Mouse (Mus musculus) forebrain, embryonic 11.5 days (tissue): ENCODE results near the gene Ctsll3. TPM values are rescaled to one million over a fixed set of nuclear protein-coding genes. Genes with fewer than 3 reads are reported as not detected.

Experiments
- ATAC-seq: fragments of 200-750 bp; cut with Nextera tagmentation; replicated peaks from 2 replicates; pipeline ENCODE4 v1.8.0; 2017; ENCODE audit warnings: moderate TSS enrichment; ENCODE audit not compliant: low FRiP score
- DNase-seq: peaks from one replicate; pipeline ENCODE4 v3.0.0-alpha.2; 2017; ENCODE audit warnings: low spot score
- H3K27ac ChIP-seq: fragments of 300-500 bp; sonication (generic); 2 replicates; pipeline ENCODE4 v1.5.1; 2014; ENCODE audit warnings: low read depth, low read length
- H3K27me3 ChIP-seq: fragments of 300-500 bp; sonication (generic); 2 replicates; pipeline ENCODE4 v1.6.1; 2014; ENCODE audit warnings: mild to moderate bottlenecking, low read length, mixed read lengths; ENCODE audit not compliant: control insufficient read depth, insufficient read depth
- H3K36me3 ChIP-seq: fragments of 300-500 bp; sonication (generic); 2 replicates; pipeline ENCODE4 v1.6.1; 2014; ENCODE audit warnings: mild to moderate bottlenecking, low read length, moderate library complexity, mixed read lengths; ENCODE audit not compliant: control insufficient read depth, insufficient read depth
- H3K4me1 ChIP-seq: fragments of 300-500 bp; sonication (generic); replicated peaks from 2 replicates; pipeline ENCODE4 v1.6.1; 2014; ENCODE audit warnings: low read length, mixed read lengths; ENCODE audit not compliant: control insufficient read depth, insufficient read depth
- H3K4me2 ChIP-seq: fragments of 300-500 bp; sonication (generic); 2 replicates; pipeline ENCODE4 v1.6.1; 2014; ENCODE audit warnings: low read depth, mild to moderate bottlenecking, low read length, moderate library complexity, mixed read lengths; ENCODE audit not compliant: severe bottlenecking
- H3K4me3 ChIP-seq: fragments of 300-500 bp; sonication (generic); 2 replicates; pipeline ENCODE4 v1.5.1; 2014; ENCODE audit warnings: low read depth, low read length
- H3K9ac ChIP-seq: fragments of 300-500 bp; sonication (generic); 2 replicates; pipeline ENCODE4 v1.6.1; 2014; ENCODE audit warnings: low read length
- H3K9me3 ChIP-seq: fragments of 300-500 bp; sonication (generic); 2 replicates; pipeline ENCODE4 v1.6.1; 2016; ENCODE audit warnings: low read length, mixed read lengths; ENCODE audit not compliant: control insufficient read depth
- WGBS: fragments of 180-500 bp; shearing (Covaris S2); extraction: QIAGEN DNeasy Blood & Tissue Kit; methylation state at CpG from one replicate; pipeline ENCODE4 v1.1.7; 2014; 5-methylcytosine and 5-hydroxymethylcytosine counted together
- polyA plus RNA-seq: library from polyadenylated mRNA; unstranded; fragments of >200 nt; fragmentation: Nextera tagmentation; extraction: Ambion mirVana; gene quantifications from 2 replicates; pipeline ENCODE4 v1.2.1, GENCODE M21; 2014

The Ctsll3 gene
- polyA plus RNA-seq, 1 experiment from 2014 or later: not detected

DNA sequence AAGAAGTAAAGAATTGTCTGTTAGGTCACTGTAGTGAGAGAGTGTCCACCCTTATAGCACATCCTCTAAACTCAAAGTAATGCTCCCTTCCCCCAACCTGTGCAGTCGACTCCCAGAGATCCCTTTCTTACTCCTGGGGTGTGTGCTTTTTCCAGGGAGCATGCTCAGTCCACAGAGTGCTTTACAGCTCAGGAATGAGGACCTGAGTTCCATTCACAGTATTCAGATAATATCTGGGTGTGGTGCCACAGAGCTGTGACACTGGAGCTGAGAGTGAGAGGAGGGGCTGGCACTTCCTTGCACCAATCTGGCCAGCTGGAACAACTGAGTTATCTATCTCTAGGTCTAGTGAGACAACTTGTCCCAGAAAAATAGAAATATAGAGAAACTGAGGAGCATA, 11.1 kb upstream of the Ctsll3 start:
- H3K27ac ChIP-seq: no peak overlapping the region
- no peak overlapping the region for H3K4me2 ChIP-seq
- no peaks in the 10 kb centered on the region for H3K9me3 ChIP-seq
- H3K36me3 ChIP-seq: no peaks in the 10 kb centered on the region
- DNase-seq (no peak), ATAC-seq (no peak)
- H3K27me3 ChIP-seq: no peaks in the 10 kb centered on the region
- WGBS: 78% methylated on average over 1 of the region's 1 CpGs
- no peak overlapping the region for H3K9ac ChIP-seq
- H3K4me1 ChIP-seq: no peaks in the 10 kb centered on the region
- no peak overlapping the region for H3K4me3 ChIP-seq

DNA sequence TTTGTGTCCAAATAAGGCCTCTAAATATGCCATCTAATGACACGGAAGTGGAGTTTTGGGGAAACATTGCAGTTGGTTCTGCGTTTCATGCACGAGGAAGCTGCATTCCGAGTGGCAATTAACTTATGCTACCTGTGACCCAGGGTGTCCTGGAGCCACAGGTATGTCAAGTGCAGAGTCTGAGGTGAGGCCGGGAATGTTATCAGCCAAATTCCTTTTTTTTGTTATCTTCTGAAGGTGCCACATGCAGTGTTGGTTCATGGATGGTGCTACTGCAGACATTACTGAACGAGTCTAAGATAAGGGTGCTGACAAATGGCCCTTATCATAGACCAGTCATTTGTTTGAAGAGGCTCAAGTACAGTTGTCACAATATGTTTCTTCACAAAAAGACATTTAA, 10.1 kb upstream of the Ctsll3 start:
- Histone ChIP-seq H3K4me1 (no peaks in the 10 kb centered on the region), H3K9ac (no peak overlapping the region), H3K27me3 (no peaks in the 10 kb centered on the region), H3K36me3 (no peaks in the 10 kb centered on the region), H3K9me3 (no peaks in the 10 kb centered on the region), H3K4me2 (no peak overlapping the region), H3K4me3 (no peak overlapping the region), H3K27ac (no peak overlapping the region)
- DNase-seq (no peak), ATAC-seq (no peak)
- 89% methylated on average over 6 of the region's 6 CpGs for WGBS

DNA sequence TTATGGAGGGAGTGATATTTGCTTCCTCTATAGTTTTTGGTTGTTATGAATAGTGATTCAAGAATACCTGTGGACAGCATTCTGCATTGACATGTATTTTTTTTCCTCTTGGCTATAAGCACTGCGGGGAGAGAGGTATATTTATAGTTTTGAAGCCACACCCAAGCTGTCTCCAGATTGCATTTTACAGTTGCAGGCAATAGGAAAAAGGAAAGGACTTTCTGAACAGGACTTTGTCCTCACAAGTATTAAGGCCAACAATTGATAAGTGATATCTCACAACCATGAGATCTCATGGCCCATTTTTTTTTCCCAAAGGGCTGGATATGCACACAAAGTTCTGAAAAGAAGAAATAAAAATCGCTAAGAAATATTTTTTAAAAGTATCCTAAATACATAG, 7.0 kb upstream of the Ctsll3 start:
- no peak for DNase-seq
- Histone ChIP-seq H3K4me3 (no peak overlapping the region), H3K4me1 (no peaks in the 10 kb centered on the region), H3K36me3 (no peaks in the 10 kb centered on the region), H3K27ac (no peak overlapping the region), H3K4me2 (no peak overlapping the region), H3K9ac (no peak overlapping the region), H3K27me3 (no peaks in the 10 kb centered on the region), H3K9me3 (no peaks in the 10 kb centered on the region)
- ATAC-seq: no peak
- 79% methylated on average over 2 of the region's 2 CpGs for WGBS

- 67% methylated on average over 1 of the region's 1 CpGs for WGBS
- Histone ChIP-seq H3K27me3 (no peaks in the 10 kb centered on the region), H3K4me2 (no peak overlapping the region), H3K4me1 (no peaks in the 10 kb centered on the region), H3K4me3 (no peak overlapping the region), H3K9me3 (no peaks in the 10 kb centered on the region), H3K9ac (no peak overlapping the region), H3K36me3 (no peaks in the 10 kb centered on the region), H3K27ac (no peak overlapping the region)
- ATAC-seq: no peak
- no peak for DNase-seq
Measured at GRCm38 (mm10) chr13:60789466-60789865, 13.2 kb downstream of the Ctsll3 start.

DNA sequence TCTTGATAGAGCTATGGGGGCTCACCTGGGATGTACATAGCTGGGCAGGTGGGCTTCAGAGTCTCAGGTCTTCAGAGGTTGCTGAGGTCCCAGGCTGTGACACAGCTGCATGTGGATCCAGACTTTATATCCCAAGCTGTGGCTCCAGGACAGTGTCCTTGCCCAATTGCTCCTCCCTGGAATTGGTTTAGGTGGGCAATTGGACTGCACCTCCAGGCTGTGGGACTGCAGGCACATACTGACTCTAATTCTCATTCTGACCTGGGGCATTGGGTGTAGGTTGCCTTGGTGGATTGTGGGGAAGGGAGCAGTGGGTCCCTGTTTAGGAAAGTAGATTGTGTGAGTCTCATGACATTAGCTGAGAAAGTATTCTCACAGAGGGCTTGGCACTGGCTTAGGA, 16.4 kb downstream of the Ctsll3 start, which contains the start of gene BC051665:
BC051665 (minus strand) TSS at position 101 of the 400 bp plus-strand sequence.
- no peaks in the 10 kb centered on the region for H3K4me1 ChIP-seq
- H3K4me2 ChIP-seq: no peak within 1 kb of the TSS
- H3K9ac ChIP-seq: no peak within 1 kb of the TSS
- no peak for DNase-seq
- H3K9me3 ChIP-seq: no peaks in the 10 kb centered on the region
- no peaks in the 10 kb centered on the region for H3K36me3 ChIP-seq
- H3K27ac ChIP-seq: no peak within 1 kb of the TSS
- H3K4me3 ChIP-seq: no peak within 1 kb of the TSS
- H3K27me3 ChIP-seq: no peaks in the 10 kb centered on the region
- no peak for ATAC-seq

GRCm38 (mm10) chr13:60783301-60783700, 19.3 kb downstream of the Ctsll3 start:
- Histone ChIP-seq H3K9me3 (no peaks in the 10 kb centered on the region), H3K36me3 (no peaks in the 10 kb centered on the region), H3K4me3 (no peak overlapping the region), H3K4me1 (no peaks in the 10 kb centered on the region), H3K27ac (no peak overlapping the region), H3K9ac (no peak overlapping the region), H3K4me2 (no peak overlapping the region), H3K27me3 (no peaks in the 10 kb centered on the region)
- 86% methylated on average over 7 of the region's 7 CpGs for WGBS
- ATAC-seq: no peak
- DNase-seq: no peak

DNA sequence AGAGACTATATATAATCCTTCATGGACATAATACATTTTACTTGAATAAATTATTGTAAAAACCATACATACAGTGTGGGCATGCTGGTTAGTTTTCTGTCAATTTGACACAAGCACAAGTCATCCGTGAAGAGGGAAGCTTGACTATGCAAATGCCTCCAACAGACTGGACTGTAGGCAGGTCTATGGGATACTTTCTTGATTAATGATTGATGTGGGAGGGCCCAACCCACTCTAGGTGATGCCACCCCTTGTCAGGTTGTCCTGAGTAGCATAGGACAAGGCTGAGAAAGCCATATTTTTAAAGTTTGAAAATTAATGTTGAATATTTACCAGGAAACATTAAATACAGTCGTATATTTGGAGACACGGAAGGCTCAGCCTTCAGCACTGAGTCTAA, 22.1 kb downstream of the Ctsll3 start:
- no peak overlapping the region for H3K4me3 ChIP-seq
- no peak for ATAC-seq
- H3K4me2 ChIP-seq: no peak overlapping the region
- H3K9me3 ChIP-seq: no peaks in the 10 kb centered on the region
- H3K27ac ChIP-seq: no peak overlapping the region
- no peaks in the 10 kb centered on the region for H3K36me3 ChIP-seq
- no peaks in the 10 kb centered on the region for H3K4me1 ChIP-seq
- no peak overlapping the region for H3K9ac ChIP-seq
- no peaks in the 10 kb centered on the region for H3K27me3 ChIP-seq
- 86% methylated on average over 3 of the region's 3 CpGs for WGBS
- no peak for DNase-seq

DNA sequence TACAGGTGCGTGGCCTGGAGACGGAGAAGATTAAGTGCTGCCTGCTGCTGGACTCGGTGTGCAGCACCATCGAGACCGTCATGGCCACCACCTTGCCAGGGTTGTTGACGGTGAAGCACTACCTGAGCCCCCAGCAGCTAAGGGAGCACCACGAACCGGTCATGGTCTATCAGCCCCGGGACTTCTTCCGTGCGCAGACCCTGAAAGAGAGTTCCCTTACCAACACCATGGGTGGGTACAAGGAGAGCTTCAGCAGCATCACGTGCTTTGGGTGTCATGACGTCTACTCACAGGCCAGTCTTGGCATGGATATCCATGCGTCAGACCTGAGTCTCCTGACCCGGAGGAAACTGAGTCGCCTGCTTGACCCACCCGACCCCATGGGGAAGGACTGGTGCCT, 41.5 kb downstream of the Ctsll3 start:
- WGBS: 93% methylated on average over 17 of the region's 17 CpGs

GRCm38 (mm10) chr13:60760392-60760791, 42.3 kb downstream of the Ctsll3 start:
- Histone ChIP-seq H3K27ac (no peak overlapping the region), H3K4me1 (no peaks in the 10 kb centered on the region), H3K4me2 (no peak overlapping the region), H3K9me3 (no peaks in the 10 kb centered on the region), H3K4me3 (no peak overlapping the region), H3K27me3 (no peaks in the 10 kb centered on the region), H3K36me3 (peaks cover 5% of the 10 kb centered on the region; the same call in 1 of the 2 replicates), H3K9ac (no peak overlapping the region)
- peak; percentile 27 for DNase-seq
- ATAC-seq: no peak
- WGBS: 93% methylated on average over 12 of the region's 12 CpGs

More for the DNA sequence above, 41.5 kb downstream of the Ctsll3 start:
- no peaks in the 10 kb centered on the region for H3K4me1 ChIP-seq
- no peak overlapping the region for H3K27ac ChIP-seq
- H3K4me2 ChIP-seq: no peak overlapping the region
- H3K9ac ChIP-seq: no peak overlapping the region
- H3K27me3 ChIP-seq: no peaks in the 10 kb centered on the region
- H3K4me3 ChIP-seq: no peak overlapping the region
- DNase-seq: no peak
- peaks cover 5% of the 10 kb centered on the region; the same call in 1 of the 2 replicates for H3K36me3 ChIP-seq
- no peaks in the 10 kb centered on the region for H3K9me3 ChIP-seq
- no peak for ATAC-seq
